Mouse (Mus musculus) G1E (cell line): ENCODE results near the gene Elovl6.

Experiments used
- CTCF ChIP-seq: IDR thresholded peaks from 2 replicates; pipeline ENCODE4 v1.5.1; 2012; ENCODE audit warnings: low read depth, low read length, inconsistent platforms, mixed read lengths
- GATA1 ChIP-seq: IDR thresholded peaks from 2 replicates; pipeline ENCODE4 v1.6.1; 2012; ENCODE audit warnings: borderline replicate concordance, low read length, inconsistent platforms, mixed read lengths
- GATA2 ChIP-seq: IDR thresholded peaks from 2 replicates; pipeline ENCODE4 v1.6.1; 2012; ENCODE audit warnings: low read depth, low read length, inconsistent platforms, borderline replicate concordance
- POLR2AphosphoS5 ChIP-seq: IDR thresholded peaks from 2 replicates; pipeline ENCODE4 v1.6.1; 2012; ENCODE audit warnings: low read depth, low read length, inconsistent platforms; ENCODE audit not compliant: insufficient replicate concordance
- TAL1 ChIP-seq: conservative IDR thresholded peaks from 2 replicates; pipeline ENCODE4 v1.6.1; 2012; ENCODE audit warnings: low read depth, low read length, inconsistent platforms, mixed read lengths

DNA sequence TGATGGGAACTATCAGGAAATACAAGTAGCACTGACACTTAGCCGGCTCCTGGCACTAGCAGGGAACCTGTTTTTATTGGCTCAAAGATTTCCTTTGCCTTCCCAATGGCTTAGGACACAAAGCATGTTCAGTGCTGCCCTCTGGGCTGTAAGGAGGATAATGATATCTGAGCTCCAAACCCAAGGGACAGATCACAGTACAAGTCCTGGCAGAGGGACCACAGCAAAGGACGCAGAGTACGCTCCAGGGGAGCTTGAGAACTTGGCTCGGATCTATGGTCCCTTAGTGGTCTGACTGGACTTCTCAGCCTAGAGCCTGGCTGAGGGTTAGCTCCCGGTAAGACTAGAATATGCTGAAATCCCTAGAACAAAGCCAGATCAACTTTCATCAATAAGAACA lies 148.1 kb downstream of the Elovl6 start:
- TF ChIP-seq GATA1 (no peak), CTCF (no peak), GATA2 (no peak), POLR2AphosphoS5 (no peak), TAL1 (no peak)
